ENCODE assay signal across 8 mouse cellular contexts in genomic region chr10:83184480-83185069, GRCm38 (mm10).
DNase-seq lines count a peak whose midpoint lies in the region; ATAC-seq lines count a peak whose summit lies in the region.

No protein-coding gene starts in this region.

- H3K27me3 ChIP-seq in limb, embryonic 13.5 days, result no peaks in the 10 kb centered on the region
- H3K27me3 ChIP-seq in stomach, embryonic 14.5 days (ENCODE audit: control insufficient read depth, insufficient read depth, low read length), result no peaks in the 10 kb centered on the region

- no peak overlapping the region for H3K4me2 ChIP-seq in limb, embryonic 13.5 days (replicated peaks)
- H3K4me2 ChIP-seq in stomach, embryonic 14.5 days (replicated peaks; ENCODE audit: low read depth, low read length), result no peak overlapping the region

- H3K4me1 ChIP-seq in limb, embryonic 13.5 days, result peaks cover 40% of the 10 kb centered on the region
- H3K4me1 ChIP-seq in stomach, embryonic 14.5 days (ENCODE audit: control insufficient read depth, insufficient read depth, low read length), result peaks cover 11% of the 10 kb centered on the region; the same call in 1 of the 2 replicates

- H3K27ac ChIP-seq in limb, embryonic 13.5 days, result 0 out of 2 replicates have a peak overlapping the region, but pooled peaks have one; percentile 6
- H3K27ac ChIP-seq in stomach, embryonic 14.5 days (ENCODE audit: low read length), result no peak overlapping the region

- no peak overlapping the region; the same call in 1 of the 2 replicates for H3K9ac ChIP-seq in limb, embryonic 13.5 days
- H3K9ac ChIP-seq in stomach, embryonic 14.5 days (replicated peaks; ENCODE audit: low read depth, low read length), result no peak overlapping the region

- WGBS in limb, embryonic 13.5 days, result 51% methylated on average over 7 of the region's 7 CpGs
- 55% methylated on average over 7 of the region's 7 CpGs for WGBS in stomach, embryonic 14.5 days

- H3K36me3 ChIP-seq in limb, embryonic 13.5 days, result no peaks in the 10 kb centered on the region
- H3K36me3 ChIP-seq in stomach, embryonic 14.5 days (ENCODE audit: control insufficient read depth, insufficient read depth, low read length), result no peaks in the 10 kb centered on the region

- ATAC-seq in limb, embryonic 13.5 days (ENCODE audit: low FRiP score, low read depth), result no peak; the same call in 1 of the 2 replicates
- 0 out of 2 replicates have a peak, but pooled peaks have one; percentile 8 for ATAC-seq in stomach, embryonic 14.5 days (ENCODE audit: insufficient number of reproducible peaks, insufficient read depth, low FRiP score, low read depth)

- no peak overlapping the region for H3K4me3 ChIP-seq in limb, embryonic 13.5 days
- H3K4me3 ChIP-seq in stomach, embryonic 14.5 days (ENCODE audit: low read depth, low read length), result no peak overlapping the region

- intact Hi-C loops in gastrocnemius, postnatal 36 days (cut with DNase I), result loop anchor here (5.0 to 10.0 kb wide), 2 partner anchors 197 to 390 kb away; partner anchors contain the start of gene Chst11

- DNase-seq in gastrocnemius, adult 18-20 months (ENCODE audit: low spot score), result peak; percentile 14
- DNase-seq in gastrocnemius, postnatal 36 days, result no peak
- DNase-seq in thymus, postnatal 0 days (ENCODE audit: low spot score), result peak; percentile 52
- no peak for DNase-seq in thymus, adult 18-20 months
- DNase-seq in heart, postnatal 4 days, result peak; percentile 56
- DNase-seq in ovary, adult 18-20 months (ENCODE audit: low spot score), result no peak

- 0 out of 2 replicates have a peak, but pooled peaks cover under 1% of the 10 kb centered on the region for H3K9me3 ChIP-seq in limb, embryonic 13.5 days
- H3K9me3 ChIP-seq in stomach, embryonic 14.5 days (ENCODE audit: control insufficient read depth, low read depth, low read length), result no peaks in the 10 kb centered on the region

Comparison
In these comparisons a context has a peak if more than half of its experiments do, and no peak if none do; other contexts are left out.
1. DNase-seq: peak in gastrocnemius, adult 18-20 months (single experiment), thymus, postnatal 0 days (single experiment) and heart, postnatal 4 days (single experiment); none in gastrocnemius, postnatal 36 days (0 of 2), thymus, adult 18-20 months (0 of 2) and ovary, adult 18-20 months (single experiment).